Mouse (Mus musculus) adrenal gland, postnatal 14 days (tissue): Measurements from ENCODE around the gene Eef1akmt1. TPM values are rescaled to one million over a fixed set of nuclear protein-coding genes. Genes with fewer than 3 reads are reported as not detected.
A peak's percentile ranks its signal among the peaks of the same experiment; 100 is the strongest.

Experiments
- DNase-seq: peaks from one replicate; pipeline ENCODE4 v3.0.0; 2021; ENCODE audit warnings: mixed read lengths
- total RNA-seq: library from RNA; stranded (reverse); gene quantifications from 2 replicates; pipeline ENCODE4 v1.2.3, GENCODE M21; 2021

The Eef1akmt1 gene
- total RNA-seq, 1 experiment from 2014 or later: 34.2 TPM

DNA sequence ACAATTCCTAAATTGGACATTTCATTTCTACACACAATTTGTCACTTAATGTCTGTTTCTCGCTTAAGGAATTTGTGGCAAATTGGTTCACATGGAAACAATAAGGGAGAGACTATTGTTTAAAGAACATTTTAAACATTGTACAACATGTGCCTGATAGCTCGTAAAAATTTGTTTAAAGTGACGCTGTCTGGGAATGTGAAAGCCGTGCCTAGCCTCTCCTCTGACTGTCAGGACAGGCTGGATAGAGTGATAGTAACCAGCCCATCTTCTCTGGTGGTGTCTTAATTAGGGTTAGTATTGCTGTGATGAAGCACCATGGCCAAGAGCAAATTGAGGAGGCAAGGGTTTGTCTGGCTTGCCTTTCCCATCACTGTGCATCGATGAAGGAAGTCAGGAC, 24.4 kb downstream of the Eef1akmt1 start:
- no peak for DNase-seq

DNA sequence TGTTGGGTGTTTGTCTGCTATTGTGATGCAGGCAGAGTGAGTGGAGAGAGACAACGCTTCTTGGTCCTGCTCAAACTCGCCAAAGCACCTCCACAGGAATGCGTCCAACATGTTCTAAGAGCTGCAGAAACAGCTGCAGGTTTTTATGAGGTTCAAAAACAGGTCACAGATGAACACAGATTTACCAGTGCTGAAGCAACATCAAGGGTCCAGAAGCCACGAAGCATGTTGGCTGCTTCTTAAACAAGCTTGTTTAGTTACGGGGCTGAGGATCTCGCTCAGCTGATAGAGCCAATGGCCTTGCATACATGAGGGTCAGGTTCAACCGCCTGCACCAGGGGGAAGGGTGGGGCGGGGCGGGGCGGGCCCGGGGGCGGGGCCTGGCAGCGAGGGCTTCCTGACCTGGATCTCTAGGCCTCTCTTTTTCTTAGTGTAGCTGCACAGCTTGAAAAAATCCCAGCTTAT, 24.8 kb downstream of the Eef1akmt1 start:
- peak; percentile 34 for DNase-seq

DNA sequence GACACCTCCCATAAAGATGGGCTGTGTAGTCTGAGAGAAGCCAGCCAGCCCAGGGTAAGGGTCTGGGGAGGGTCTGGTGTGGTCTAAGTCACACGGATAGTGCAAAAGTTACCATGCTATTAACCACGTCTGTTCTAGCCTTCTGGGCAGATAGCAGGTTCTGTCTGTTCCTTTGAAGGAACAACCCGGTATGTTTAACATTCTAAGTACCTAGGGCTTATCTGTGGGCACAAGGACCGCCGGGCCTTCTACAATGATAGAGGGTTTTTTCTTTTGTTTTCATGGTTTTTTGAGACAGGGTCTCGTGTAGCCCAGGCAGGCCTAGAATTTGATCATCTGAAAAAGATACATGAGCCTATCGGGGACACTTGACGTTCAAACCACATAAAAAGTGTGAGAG, 25.3 kb downstream of the Eef1akmt1 start:
- DNase-seq: no peak

DNA sequence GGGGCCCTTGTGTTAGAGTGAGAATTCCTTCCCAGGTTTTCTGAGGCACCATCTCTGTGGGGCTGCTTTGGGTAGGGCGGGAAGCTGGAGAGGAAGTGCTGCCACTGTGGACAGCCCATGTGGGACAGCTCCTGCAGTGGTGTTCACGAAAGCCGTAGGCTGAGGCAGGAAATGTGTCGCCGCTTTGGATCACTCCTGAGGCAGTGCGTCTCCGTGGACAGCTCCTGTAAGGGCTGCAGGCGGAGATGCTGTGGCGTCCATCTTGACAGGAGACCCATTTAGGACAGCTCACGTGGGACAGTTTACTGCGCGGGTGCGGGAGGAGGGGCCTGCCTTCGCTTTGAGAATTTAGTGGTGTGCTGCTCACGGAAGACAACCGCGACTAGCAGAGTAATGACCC, 25.9 kb downstream of the Eef1akmt1 start:
- no peak for DNase-seq

DNA sequence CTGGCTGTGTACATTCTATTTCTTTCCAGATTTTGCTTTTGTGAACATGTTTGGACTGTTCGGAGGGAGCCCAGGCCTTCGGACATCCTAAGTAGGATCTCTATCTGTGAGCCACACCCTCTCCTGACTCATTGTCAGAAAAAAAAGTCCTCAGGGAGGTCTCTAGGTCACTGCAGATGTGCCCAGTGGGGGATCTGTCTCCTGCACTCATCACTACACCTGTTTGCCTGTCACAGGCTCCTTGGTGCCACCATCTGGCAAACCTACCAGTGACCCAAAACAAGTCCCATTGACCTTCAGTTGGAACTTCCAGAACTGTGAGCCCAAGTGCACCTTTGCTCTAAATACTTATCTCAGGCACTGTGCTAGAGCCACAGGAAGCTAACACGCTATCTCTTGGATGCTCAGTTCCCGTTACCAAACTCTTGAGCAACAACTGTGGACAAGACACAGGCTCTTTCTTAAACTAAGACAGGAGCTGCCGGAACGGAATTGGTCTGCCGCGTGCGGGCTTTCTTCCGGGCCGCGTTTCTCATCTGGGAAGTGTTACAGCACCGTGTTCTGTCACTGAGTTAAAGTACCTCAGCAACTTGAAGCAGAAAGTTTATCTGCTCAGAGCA, 27.9 kb downstream of the Eef1akmt1 start:
- DNase-seq: no peak

DNA sequence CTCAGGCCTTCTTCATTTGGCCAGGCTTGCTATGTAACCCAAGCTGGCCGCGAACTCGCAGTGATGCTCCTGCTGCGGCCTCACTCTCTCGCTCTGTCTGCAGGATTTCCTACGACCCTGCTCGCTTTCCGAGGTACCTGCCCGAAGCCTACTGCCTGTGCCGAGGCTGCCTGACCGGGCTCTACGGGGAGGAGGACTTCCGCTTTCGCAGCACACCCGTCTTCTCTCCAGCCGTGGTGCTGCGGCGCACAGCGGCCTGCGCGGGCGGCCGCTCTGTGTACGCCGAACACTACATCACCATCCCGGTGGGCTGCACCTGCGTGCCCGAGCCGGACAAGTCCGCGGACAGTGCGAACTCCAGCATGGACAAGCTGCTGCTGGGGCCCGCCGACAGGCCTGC, 29.2 kb downstream of the Eef1akmt1 start:
- no peak for DNase-seq

DNA sequence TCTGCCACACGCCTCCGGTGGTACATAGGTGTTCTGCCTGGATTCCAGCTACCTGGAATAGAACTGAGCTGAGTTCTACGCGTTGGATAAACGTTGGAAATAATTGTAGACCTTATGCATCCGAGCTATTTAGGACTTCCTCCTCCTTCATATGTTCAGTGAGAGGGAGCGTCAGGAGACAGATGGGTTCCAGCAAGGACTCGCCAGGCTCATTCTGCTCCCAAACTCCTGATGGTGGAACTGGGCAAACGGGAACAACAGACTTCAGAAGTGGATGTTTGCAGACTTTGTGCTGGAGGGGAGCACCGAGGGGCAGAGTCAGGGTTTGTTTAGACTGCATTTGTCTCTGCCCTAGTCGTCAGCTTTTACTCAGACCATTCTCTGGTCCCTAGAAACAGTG, 30.7 kb downstream of the Eef1akmt1 start:
- DNase-seq: no peak

DNA sequence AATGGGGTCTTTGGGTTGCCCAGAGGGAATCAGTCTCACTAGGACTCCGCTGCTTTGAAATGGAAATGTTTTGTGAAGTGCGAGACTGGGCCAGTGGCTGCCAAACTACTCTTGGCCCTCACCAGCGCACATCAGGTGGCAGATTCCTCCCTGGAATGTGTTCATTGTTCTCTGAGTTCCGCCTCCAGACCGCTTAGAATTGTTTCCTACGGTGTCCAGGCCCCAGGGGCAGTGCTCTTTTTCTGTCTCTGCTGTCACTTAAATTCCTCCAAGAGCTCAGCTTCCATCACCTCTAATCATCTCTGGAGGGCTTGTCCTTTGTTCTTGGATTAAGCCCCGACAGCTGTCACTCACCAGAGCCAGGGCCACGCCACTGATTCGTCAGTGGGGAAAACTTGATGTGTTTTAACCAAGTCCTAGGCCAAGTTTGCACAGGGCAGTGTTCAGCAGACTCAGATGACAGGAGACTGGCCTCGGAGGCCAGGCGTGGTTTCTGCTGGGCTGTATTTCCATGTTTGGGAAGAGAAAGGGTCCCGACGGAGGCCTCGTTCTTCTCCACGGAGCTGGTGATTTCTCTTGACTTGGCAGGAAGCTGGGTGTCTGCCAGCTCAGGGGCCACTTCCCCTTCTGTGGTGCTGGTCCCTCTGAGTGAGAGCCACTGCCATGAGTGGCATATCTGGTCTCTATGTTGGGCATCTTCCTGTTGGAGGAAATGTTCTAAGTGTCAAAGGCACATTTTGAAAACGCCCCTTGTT, 34.0 kb downstream of the Eef1akmt1 start:
- DNase-seq: no peak

DNA sequence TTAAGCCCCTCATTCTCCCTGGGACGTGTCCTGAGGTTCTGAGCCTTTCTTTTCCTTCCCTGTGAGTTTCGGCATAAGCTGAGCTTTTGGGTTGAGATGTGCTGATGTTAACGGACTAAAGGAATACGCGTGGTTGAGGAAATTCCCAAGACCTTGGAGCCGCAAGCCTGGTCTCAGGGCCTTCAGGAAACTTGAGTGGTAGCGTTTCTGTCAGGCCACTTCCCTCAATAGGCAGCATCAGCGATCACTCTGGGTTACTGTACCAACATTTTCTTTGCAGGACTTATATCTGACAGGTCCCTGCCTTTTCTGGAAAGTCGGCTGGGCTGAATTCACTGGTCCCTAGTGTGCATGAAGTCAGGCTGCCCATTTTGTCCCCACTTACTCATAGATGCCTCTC, 34.6 kb downstream of the Eef1akmt1 start:
- DNase-seq: no peak

DNA sequence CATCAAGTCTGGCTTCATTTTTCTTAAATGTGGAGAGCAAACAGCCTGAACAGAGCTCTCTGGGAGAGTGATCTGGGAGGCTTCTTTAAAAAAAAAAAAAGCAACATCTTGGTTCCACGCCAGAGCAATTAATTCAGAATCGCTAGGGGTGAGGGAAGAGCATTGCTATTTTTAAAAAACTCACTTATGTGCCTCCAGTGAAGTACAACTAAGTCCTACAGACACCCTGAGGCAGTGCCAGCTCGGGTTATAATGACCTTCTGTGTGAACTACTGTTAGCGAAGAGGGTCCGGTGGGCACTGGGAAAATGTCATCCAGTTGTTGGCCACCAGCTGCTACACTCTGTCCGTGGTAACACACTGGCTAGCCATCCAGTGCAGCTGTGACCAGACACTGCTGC, 35.8 kb downstream of the Eef1akmt1 start:
- no peak for DNase-seq

DNA sequence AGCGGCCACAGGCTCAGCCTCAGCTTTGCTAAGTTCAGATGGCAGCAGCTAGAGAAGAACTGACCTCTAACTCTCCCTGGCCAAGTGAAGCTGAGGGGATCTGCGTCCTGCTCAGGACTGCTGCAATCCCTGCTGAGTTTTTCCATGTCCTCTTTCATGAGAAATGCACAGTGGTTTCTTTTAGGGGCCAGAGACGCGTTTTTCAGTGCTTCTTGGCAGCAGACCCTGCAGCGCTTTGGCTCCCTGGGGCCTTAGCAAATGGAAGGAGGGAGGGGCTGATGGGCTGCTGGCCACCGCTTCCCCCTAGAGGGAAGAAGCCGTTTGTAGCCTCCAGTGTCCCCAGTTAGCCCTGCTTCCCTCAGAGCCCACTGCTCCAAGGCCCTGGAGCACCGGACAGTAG, 36.5 kb downstream of the Eef1akmt1 start:
- peak; percentile 63 for DNase-seq

DNA sequence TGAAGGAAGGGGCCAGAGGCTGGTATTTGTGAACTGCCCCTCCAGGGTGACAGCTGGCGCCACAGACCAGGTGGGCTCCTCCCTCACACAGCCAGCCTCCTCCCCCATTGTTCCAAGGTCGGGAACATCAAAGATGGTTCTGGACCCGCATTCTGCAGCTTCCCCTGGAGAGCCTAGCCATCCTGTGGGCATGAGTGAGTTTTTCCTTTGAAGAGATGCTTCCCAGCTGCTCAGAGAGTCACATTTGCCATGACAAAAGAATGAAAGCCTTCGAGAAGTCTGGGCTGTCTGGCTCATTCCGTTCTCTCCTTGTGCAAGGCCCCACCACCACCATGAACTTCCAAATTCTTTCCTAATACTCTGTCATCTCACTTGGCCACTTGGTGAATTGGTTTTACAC, 37.1 kb downstream of the Eef1akmt1 start:
- DNase-seq: no peak

DNA sequence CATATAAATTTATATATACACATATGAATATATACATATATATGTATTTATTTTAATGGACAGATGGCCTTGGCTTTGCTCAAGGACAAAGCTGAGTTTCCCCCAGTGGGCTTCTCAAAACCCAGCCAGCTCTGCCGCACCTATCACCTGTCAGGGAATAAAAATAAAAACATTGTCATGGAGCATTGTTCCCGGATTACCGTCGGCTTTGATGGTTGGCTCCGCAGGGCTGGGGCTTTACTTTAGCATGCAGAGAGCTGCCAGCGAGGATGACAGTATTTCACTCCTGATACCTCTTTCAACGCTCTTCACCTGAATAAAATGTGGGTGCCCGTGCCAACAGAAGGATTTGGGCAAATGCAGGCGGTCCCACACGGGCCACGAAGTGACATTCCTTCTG, 37.6 kb downstream of the Eef1akmt1 start:
- DNase-seq: no peak

DNA sequence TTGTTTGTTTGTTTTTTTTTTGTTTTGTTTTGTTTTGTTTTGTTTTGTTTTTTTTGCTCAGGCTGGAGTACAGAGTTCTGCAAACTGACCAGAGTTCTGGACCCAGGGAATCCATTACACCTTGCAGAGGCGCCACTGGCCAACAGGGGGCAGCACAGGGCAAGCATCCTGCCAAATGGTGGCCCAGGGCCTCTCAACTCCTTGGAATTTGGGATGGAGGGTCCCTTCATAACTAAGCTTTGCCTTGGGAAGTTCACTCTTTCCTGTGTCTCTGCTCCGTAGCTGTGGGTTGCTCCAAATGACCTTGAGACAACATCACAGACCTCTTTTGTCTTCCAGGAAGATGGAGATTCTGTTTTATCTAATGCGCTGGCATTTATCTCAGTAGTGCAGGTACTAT, 38.2 kb downstream of the Eef1akmt1 start:
- peak; percentile 84 for DNase-seq

DNA sequence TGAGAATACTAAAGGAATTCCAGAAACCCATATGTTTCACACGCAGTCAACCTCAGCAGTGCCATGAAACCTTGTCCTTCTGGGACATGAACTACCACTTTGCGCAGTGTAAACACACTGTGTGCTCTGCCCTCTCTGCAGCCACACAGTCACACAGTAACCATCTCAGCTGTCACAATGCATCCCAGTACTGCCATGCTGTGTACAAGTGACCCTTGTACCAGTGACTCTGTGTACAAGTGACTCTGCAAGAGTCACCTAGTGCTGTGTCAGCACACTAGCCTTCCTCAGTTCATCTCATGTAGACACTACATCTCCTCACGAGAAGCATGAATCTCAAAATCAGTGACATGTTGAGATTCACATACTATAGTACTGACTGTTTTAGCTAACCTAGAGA, 38.8 kb downstream of the Eef1akmt1 start:
- DNase-seq: no peak

DNA sequence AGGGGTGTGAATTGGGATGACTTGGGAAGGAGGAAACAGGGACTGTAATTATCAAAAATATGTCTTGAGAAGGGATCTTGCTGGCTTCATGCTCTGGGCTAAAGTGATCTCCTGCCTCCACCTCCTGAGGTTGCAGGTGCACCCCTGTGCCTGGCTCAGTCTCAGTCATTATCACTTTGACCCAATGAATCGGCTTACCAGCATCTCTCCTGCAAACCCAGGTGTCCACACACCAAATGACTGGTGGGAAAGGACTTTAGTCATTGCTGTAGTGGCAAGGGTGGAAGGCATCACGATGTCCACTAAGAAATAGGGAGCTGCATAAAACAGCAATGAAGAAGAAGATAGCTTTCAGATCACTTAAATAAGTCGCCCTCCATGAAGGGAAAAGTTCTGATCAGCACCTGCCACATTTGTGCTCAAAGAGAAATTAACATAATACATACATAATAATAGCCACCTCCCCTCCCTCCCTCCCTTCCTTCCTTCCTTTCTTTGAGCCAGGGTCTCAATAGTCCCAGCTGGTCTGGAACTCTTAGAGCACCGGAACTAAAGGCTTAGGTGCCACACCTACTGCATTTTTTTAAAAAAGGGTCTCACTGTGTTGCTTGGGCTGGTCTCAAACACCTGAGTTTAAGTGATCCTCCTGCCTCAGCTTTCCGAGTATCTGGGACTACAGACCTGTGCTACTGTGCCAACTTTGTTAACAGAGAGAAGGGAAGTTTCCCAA, 41.5 kb downstream of the Eef1akmt1 start:
- no peak for DNase-seq

DNA sequence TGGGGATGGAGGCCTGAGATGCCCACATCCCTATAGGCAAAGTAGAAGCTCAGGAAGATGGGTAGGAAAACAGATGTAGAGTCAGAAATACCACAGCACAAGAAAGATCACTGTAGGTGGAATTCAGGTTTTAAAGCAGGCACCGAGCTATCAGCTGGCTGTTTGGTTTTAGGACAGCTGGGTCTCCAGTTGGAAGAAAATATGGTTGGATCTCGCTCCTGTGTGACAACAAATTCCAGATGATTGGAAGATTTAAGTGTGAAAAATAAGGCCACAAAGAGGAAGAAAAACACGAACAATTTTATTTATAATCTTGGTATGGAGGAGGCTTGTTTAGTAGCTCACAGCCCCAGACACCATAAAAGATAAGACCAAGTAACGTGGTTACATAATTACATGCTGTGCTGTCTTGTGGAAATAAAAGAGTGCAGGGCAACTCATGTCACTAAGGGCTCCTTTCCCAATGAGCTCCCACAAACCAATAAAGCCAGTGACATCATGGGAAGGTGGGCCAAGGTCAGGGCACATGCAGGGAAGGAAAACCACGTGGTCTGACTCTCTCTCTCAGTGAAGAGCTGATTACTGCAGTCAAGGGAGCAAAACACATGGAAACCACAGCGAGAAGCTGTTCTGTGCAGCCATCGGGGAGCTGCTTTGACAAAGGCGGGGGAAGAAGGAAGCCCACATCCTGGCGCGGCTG, 42.2 kb downstream of the Eef1akmt1 start:
- peak; percentile 79 for DNase-seq

DNA sequence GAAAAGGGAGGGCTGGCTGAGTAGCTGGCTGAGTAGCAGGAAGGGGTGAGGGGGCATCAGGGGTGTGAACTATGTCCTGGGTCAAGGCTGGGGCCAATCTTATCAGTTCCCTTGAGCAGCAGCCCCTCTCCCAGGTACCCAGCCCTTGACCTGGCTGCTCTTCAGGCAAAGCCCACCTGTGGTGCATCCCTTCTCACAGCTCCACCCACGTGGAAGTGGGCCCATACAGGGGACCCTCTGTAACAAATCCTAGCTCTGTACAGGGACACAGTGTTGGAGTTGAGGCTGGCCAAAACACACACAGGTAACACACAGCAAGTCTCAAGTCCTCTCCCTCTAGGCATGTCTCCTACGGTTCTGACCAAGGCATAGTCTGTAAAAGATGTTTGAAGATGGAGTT, 43.8 kb downstream of the Eef1akmt1 start:
- no peak for DNase-seq

DNA sequence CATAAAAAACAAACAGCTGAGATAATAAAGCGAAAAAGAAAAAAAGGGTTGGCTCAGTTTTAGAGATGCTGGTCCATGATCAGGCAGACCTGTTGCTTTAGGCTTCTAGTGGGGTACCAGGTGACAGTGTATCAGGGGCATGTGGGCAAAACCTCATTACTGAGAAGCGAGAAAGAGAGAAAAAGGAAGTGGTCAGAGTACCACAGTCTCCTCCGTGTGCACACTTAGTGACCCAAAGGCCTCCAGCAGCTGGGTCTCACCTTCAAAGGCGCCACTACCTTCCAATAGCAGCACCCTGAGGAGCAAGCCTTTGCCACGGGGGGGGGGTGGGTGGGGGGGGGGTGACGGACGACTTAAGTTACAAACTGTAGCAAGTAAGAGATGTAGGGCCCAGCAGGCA, 44.3 kb downstream of the Eef1akmt1 start:
- DNase-seq: no peak

DNA sequence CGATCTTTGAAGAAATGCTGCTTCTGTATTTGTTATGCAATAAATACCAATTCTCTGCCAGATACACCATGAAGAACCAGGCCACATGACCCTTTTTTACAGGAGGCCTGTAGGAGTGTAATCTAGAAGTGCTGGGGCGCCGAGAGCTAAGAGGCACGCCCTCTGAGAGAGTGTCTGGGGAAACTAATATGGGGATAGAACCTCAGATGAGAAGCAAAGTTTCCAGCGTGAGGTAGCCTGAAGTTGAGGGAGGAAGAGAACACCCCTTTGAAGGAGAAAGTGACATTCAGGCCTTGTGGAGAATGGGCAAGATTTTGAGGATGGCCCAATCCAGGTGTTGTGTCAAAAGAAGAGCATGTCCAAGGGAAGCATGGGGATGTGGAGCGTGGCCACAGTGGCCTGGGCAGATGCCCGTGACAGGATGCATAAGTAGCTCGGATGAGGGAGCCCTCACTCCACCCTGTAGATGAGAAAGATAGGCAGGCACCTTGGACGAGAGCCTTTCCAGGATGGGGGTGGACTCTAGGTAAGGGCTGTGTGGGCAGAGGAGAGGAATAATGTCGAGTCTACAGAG, 45.3 kb downstream of the Eef1akmt1 start:
- DNase-seq: no peak

DNA sequence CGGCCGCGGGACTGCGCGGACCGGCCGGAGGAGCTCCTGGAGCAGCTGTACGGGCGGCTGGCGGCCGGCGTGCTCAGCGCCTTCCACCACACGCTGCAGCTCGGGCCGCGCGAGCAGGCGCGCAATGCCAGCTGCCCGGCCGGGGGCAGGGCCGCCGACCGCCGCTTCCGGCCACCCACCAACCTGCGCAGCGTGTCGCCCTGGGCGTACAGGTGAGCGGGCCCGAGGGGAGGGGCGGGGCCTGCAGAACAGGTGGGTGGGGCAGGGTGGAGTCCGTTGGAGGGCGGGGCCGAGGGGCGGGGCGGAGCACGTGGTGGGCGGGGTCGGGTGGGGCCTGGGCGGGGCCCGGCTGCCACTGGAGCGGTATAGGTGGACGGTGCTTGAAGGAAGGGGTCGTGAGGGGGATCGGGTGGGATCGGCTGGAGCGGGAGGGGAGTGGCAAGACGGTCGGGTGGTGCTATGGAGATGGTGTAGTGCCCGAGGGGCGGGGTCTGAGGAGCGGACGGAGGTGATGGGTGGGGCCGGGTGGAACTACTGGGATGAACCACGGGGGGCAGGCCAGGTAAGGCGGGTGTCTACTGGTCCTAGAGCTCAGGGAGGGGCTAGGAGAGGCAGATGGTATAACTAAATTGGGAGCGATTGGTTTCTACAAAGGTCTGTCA, 45.9 kb downstream of the Eef1akmt1 start:
- DNase-seq: peak; percentile 83
